Mouse (Mus musculus): ENCODE data around the gene Enthd1.

DNA sequence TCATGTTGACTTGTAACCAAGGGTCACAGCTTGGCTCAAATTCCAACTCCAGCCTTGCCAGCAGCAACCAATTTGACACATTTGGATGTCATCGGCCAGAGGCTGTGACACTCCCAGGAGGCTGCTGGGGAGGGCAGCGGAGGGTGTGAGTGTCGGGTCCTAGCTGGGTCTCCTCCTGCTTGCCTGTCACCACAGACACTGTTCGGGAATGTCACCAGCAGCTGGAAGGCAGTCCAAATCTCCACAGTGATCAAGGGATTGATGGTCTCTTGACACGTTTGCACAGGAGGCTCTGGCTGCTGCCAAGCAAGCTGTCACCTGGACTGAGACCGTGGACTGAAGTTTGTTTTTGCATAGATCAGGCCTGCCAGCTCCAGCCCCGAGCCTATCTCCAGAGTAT, 154.3 kb downstream of the Enthd1 start:
- TF ChIP-seq POLR2A (IDR thresholded peaks at IDR 0.05; ENCODE audit: control insufficient read depth, low read depth, low read length), result no peak
- no peak for TF ChIP-seq CTCF (IDR thresholded peaks at IDR 0.05; ENCODE audit: control insufficient read depth, insufficient read depth, insufficient replicate concordance, low read depth, low read length)

Data from testis, adult 2 months (tissue).